Mouse (Mus musculus): Measurements from ENCODE around the gene Mfsd4b1.

The Mfsd4b1 gene

GRCm38 (mm10) chr10:40024554-40025428 lies at the start of gene Mfsd4b1:
Gene Mfsd4b1 (minus strand): TSS chr10:40025268.
- peak; percentile 89 to 91 for DNase-seq (ENCODE audit: low spot score in 2 of 2)

GRCm38 (mm10) chr10:40073608-40074007 lies 48.5 kb upstream of the Mfsd4b1 start:
- no peak for DNase-seq (ENCODE audit: low spot score in 2 of 2)

GRCm38 (mm10) chr10:40070684-40071083 lies 45.6 kb upstream of the Mfsd4b1 start:
- no peak for DNase-seq (ENCODE audit: low spot score in 2 of 2)

- DNase-seq (ENCODE audit: low spot score in 2 of 2): peak; percentile 33 to 56
These were observed 44.2 kb upstream of the Mfsd4b1 start for GRCm38 (mm10) chr10:40069270-40069669.

- no peak for DNase-seq (ENCODE audit: low spot score in 2 of 2)
These were observed 43.5 kb upstream of the Mfsd4b1 start for GRCm38 (mm10) chr10:40068595-40068994.

- DNase-seq (ENCODE audit: low spot score in 2 of 2): no peak
These were observed 42.5 kb upstream of the Mfsd4b1 start for GRCm38 (mm10) chr10:40067529-40067928.

- DNase-seq (ENCODE audit: low spot score in 2 of 2): no peak
These were observed 42.0 kb upstream of the Mfsd4b1 start for GRCm38 (mm10) chr10:40067071-40067470.

GRCm38 (mm10) chr10:40065357-40065756 lies 40.3 kb upstream of the Mfsd4b1 start:
- DNase-seq (ENCODE audit: low spot score in 2 of 2): no peak

GRCm38 (mm10) chr10:40063291-40063890 lies 38.3 kb upstream of the Mfsd4b1 start:
- no peak for DNase-seq (ENCODE audit: low spot score in 2 of 2)

- DNase-seq (ENCODE audit: low spot score in 2 of 2): no peak
These were observed 37.7 kb upstream of the Mfsd4b1 start for GRCm38 (mm10) chr10:40062812-40063211.

- DNase-seq (ENCODE audit: low spot score in 2 of 2): no peak
These were observed 36.9 kb upstream of the Mfsd4b1 start for GRCm38 (mm10) chr10:40061926-40062325.

GRCm38 (mm10) chr10:40058786-40059120 lies 33.7 kb upstream of the Mfsd4b1 start:
- DNase-seq (ENCODE audit: low spot score in 2 of 2): no peak

- DNase-seq (ENCODE audit: low spot score in 2 of 2): no peak
These were observed 33.2 kb upstream of the Mfsd4b1 start for GRCm38 (mm10) chr10:40058062-40058785.

- no peak for DNase-seq (ENCODE audit: low spot score in 2 of 2)
These were observed 32.5 kb upstream of the Mfsd4b1 start for GRCm38 (mm10) chr10:40057615-40058014.

GRCm38 (mm10) chr10:40054455-40054854 lies 29.4 kb upstream of the Mfsd4b1 start:
- DNase-seq (ENCODE audit: low spot score in 2 of 2): peak in 1 of 2 experiments; percentile 26

- peak; percentile 39 to 52 for DNase-seq (ENCODE audit: low spot score in 2 of 2)
These were observed 28.8 kb upstream of the Mfsd4b1 start for GRCm38 (mm10) chr10:40053896-40054295.

GRCm38 (mm10) chr10:40053257-40053895 lies 28.3 kb upstream of the Mfsd4b1 start:
- DNase-seq (ENCODE audit: low spot score in 2 of 2): no peak

- no peak for DNase-seq (ENCODE audit: low spot score in 2 of 2)
These were observed 26.9 kb upstream of the Mfsd4b1 start for GRCm38 (mm10) chr10:40051997-40052396.

- DNase-seq (ENCODE audit: low spot score in 2 of 2): no peak
These were observed 25.7 kb upstream of the Mfsd4b1 start for GRCm38 (mm10) chr10:40050763-40051162.

- DNase-seq (ENCODE audit: low spot score in 2 of 2): no peak
These were observed 16.3 kb upstream of the Mfsd4b1 start for GRCm38 (mm10) chr10:40041339-40041738.

GRCm38 (mm10) chr10:40036686-40037560 lies 11.9 kb upstream of the Mfsd4b1 start:
- peak; percentile 51 to 63 for DNase-seq (ENCODE audit: low spot score in 2 of 2)
